Mouse (Mus musculus) intestine, embryonic 14.5 days (tissue): Measurements from ENCODE around the gene Rdh7. TPM values are rescaled to one million over a fixed set of nuclear protein-coding genes. Genes with fewer than 3 reads are reported as not detected.
"Not testable (repeated sequence)": the region's sequence is repeated elsewhere in the genome, so short reads cannot be mapped to it uniquely, and the experiment has no call there.

Source experiments
- ATAC-seq: fragments of 200-750 bp; cut with Nextera tagmentation; replicated peaks from 2 replicates; pipeline ENCODE4 v1.8.0; 2017; ENCODE audit warnings: low read depth, moderate number of reproducible peaks, moderate TSS enrichment, moderate library complexity; ENCODE audit not compliant: low FRiP score, low TSS enrichment
- DNase-seq: peaks from one replicate; pipeline ENCODE4 v3.0.0-alpha.2; 2018; ENCODE audit warnings: low spot score
- H3K27ac ChIP-seq: fragments of 300-500 bp; sonication (generic); 2 replicates; pipeline ENCODE4 v1.5.1; 2014; ENCODE audit warnings: low read depth, mild to moderate bottlenecking, control low read depth
- H3K27me3 ChIP-seq: fragments of 300-500 bp; sonication (generic); replicated peaks from 2 replicates; pipeline ENCODE4 v1.6.1; 2014; ENCODE audit warnings: low read length, control low read depth; ENCODE audit not compliant: control insufficient read depth, insufficient read depth
- H3K36me3 ChIP-seq: fragments of 300-500 bp; sonication (generic); 2 replicates; pipeline ENCODE4 v1.6.1; 2014; ENCODE audit warnings: low read length, control low read depth; ENCODE audit not compliant: control insufficient read depth, insufficient read depth
- H3K4me1 ChIP-seq: fragments of 300-500 bp; sonication (generic); replicated peaks from 2 replicates; pipeline ENCODE4 v1.6.1; 2014; ENCODE audit warnings: low read length, control low read depth, mixed read lengths; ENCODE audit not compliant: control insufficient read depth, insufficient read depth
- H3K4me2 ChIP-seq: fragments of 300-500 bp; sonication (generic); 2 replicates; pipeline ENCODE4 v1.6.1; 2014; ENCODE audit warnings: low read length
- H3K4me3 ChIP-seq: fragments of 300-500 bp; sonication (generic); 2 replicates; pipeline ENCODE4 v1.5.1; 2014; ENCODE audit warnings: low read depth, low read length, control low read depth, mixed read lengths
- H3K9ac ChIP-seq: fragments of 300-500 bp; sonication (generic); 2 replicates; pipeline ENCODE4 v1.6.1; 2014; ENCODE audit warnings: mild to moderate bottlenecking, low read length
- H3K9me3 ChIP-seq: fragments of 300-500 bp; sonication (generic); 2 replicates; pipeline ENCODE4 v1.6.1; 2016; ENCODE audit warnings: low read length, control low read depth; ENCODE audit not compliant: control insufficient read depth
- WGBS: fragments of 180-500 bp; shearing (Covaris S2); extraction: QIAGEN DNeasy Blood & Tissue Kit; methylation state at CpG from one replicate; pipeline ENCODE4 v1.1.7; 2014; 5-methylcytosine and 5-hydroxymethylcytosine counted together
- polyA plus RNA-seq: library from polyadenylated mRNA; unstranded; fragments of >200 nt; fragmentation: Nextera tagmentation; extraction: Ambion mirVana; gene quantifications from 2 replicates; pipeline ENCODE4 v1.2.1, GENCODE M21; 2014

Gene Rdh7
- polyA plus RNA-seq, 1 experiment from 2014 or later, result 0.14 TPM

DNA sequence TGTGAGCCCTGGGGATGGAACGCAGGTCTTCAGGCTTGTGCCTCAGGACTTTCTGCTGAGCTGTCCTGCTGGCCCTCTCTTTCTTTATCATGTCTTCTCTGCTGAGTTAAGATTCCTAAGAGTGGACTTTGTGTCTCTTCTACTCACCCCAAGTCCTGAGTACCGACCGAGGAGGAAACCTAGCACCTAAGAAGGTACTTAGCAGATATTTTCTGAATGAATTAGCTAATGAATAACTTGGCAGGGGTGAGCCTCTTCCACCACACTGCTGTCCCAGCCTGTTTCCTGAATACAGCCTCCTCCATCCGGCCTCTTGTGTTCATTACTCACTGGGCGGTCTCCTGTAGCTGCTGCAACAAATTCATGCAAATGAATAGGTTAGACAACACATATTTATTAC is 11.2 kb upstream of the Rdh7 start:
- Histone ChIP-seq H3K9me3 (no peaks in the 10 kb centered on the region), H3K4me2 (no peak overlapping the region), H3K4me3 (no peak overlapping the region), H3K27me3 (no peaks in the 10 kb centered on the region), H3K9ac (no peak overlapping the region), H3K4me1 (no peaks in the 10 kb centered on the region), H3K27ac (no peak overlapping the region), H3K36me3 (no peaks in the 10 kb centered on the region)
- DNase-seq, result no peak
- ATAC-seq, result no peak
- 68% methylated on average over 5 of the region's 5 CpGs for WGBS

DNA sequence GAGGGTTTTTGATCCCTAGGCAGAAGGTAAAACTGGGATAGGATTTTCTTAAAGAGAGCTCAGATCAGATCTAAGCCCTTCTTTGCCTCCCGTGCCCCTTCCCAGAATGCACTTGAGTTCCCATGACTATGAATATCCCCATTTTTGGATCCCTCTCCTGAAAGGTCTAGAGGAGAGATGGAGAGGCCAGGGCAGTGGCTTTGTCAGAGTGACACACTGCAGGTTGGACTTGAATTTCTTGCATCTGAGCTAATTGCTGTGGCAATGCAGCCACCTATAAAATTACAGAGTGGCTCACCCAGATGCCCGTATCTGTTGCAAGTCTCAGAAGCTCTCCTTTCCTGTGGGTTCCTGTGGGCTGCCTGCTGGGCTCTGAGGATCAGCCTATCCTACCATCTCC is 9.6 kb upstream of the Rdh7 start, which contains the start of gene Sdr9c7:
TSS of gene Sdr9c7 (plus strand) at position 301 of the 400 bp plus-strand sequence.
- no peak for DNase-seq
- Histone ChIP-seq H3K4me1 (no peaks in the 10 kb centered on the region), H3K27ac (no peak within 1 kb of the TSS), H3K9me3 (no peaks in the 10 kb centered on the region), H3K4me2 (no peak within 1 kb of the TSS), H3K4me3 (no peak within 1 kb of the TSS), H3K9ac (no peak within 1 kb of the TSS), H3K36me3 (no peaks in the 10 kb centered on the region), H3K27me3 (no peaks in the 10 kb centered on the region)
- no peak for ATAC-seq
- 87% methylated on average over 2 of the region's 2 CpGs for WGBS

DNA sequence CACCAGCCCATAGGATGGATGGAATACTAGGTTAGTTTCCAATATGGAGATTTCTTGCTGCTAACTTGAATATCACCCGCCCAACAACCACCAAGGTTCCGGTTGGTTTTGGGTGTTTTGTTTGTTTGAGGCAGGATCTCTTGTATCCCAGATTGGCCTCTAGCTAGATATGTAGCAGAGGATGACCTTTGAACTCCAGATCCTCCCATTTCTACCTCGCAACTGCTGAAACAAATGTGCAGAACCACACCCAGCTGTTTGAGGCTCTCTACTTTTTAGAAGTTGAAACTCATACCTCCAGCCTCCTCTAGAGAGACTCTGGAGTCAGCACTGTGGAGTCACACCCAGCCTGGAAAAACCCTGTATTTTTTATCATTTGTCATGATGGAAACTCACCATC is 8.9 kb upstream of the Rdh7 start:
- no peak for DNase-seq
- Histone ChIP-seq H3K9me3 (no peaks in the 10 kb centered on the region), H3K4me3 (no peak overlapping the region), H3K4me2 (no peak overlapping the region), H3K36me3 (no peaks in the 10 kb centered on the region), H3K27ac (no peak overlapping the region), H3K4me1 (no peaks in the 10 kb centered on the region), H3K9ac (no peak overlapping the region), H3K27me3 (no peaks in the 10 kb centered on the region)
- ATAC-seq, result no peak
- WGBS, result 73% methylated on average over 3 of the region's 3 CpGs

DNA sequence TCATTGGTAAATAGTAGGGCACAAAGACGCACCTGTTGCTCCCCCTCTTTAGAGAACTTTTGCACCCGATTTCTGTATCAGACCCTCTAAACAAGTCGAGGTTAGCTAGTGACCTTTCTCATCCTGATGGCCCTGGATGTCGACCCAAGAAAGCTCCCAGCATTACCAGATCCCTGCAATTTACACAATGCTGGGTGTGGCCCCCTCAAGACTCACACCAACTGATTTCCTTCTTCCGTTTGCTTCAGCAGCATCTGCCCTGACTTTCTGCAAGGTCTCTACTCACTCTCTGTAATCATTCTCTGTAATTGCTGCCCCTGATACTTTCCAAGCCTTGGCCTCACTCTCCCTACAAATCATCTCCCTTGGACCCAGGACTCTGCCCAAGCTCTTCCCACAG is 8.1 kb upstream of the Rdh7 start:
- ATAC-seq (no peak), DNase-seq (no peak)
- H3K27me3 ChIP-seq, result no peaks in the 10 kb centered on the region
- 51% methylated on average over 5 of the region's 5 CpGs for WGBS
- H3K9ac ChIP-seq, result no peak overlapping the region
- H3K4me1 ChIP-seq, result no peaks in the 10 kb centered on the region
- no peak overlapping the region for H3K4me2 ChIP-seq
- no peak overlapping the region for H3K27ac ChIP-seq
- H3K4me3 ChIP-seq, result no peak overlapping the region
- H3K9me3 ChIP-seq, result no peaks in the 10 kb centered on the region
- H3K36me3 ChIP-seq, result no peaks in the 10 kb centered on the region

DNA sequence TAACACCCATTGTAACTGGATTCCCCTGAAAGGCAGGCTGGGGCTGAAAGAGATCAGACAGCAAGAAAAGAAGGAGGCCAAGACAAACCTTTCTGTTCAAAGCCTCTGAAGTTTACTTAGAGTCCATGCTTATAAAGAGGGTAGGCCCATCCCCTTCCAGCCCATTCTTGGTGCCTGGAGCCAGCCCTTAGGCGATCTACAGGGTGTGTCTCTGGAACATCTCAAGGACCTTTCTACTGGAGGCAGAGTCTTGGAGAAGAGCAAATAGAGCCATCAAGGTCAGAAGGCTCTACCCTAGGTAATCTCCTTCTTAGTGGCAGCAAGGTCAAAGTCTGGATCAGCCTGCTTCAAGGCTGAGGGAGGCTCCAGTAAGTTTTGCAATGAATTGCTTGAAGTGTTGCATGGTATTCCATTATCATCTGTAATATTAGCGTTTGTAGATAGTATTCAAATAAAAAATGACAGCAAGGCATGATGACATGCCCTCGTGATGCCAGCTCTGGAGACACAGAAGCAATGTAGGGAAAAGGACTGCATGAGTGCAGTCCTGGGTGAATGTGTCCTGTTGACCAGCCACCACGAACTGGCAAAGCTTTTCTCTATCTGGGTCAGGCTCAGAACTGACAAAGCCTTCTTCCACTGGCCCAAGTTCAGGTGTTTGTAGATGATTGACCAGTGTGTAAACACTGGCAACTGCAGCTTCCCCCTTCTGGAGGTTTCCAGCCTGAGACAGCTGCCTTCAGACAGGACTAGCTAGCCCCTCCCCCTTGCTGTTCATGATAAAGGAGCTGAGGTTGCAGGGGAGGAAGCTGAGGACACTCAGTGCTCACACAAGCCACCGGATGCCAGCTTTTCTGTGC is 4.8 kb upstream of the Rdh7 start:
- not testable (repeated sequence) for H3K9me3 ChIP-seq, H3K4me1 ChIP-seq, H3K27me3 ChIP-seq, H3K36me3 ChIP-seq, H3K4me3 ChIP-seq, H3K4me2 ChIP-seq, H3K9ac ChIP-seq
- DNase-seq, result peak; percentile 68
- peak; percentile 94 for ATAC-seq
- H3K27ac ChIP-seq, result peak overlapping the region; percentile 39
- 49% methylated on average over 5 of the region's 5 CpGs for WGBS

DNA sequence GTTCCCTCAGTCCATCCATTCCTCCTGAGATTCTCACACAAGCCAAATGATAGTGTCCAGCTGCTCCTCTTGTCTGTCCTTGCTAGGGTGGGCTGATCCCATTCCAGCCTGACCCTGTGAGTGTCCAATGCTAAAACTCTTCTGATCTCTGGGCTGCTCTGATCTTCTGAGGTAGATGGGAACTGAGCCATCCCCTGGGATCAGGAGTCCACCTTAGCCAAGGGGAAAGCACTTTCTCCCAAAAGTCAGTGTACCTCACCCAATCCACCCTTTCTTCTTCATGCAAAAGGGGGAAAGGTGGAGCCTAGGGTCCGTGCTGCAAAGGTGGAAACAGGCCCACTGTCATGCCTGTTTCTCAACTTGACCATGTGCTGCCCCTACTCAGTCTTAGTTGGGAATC is 2.9 kb upstream of the Rdh7 start:
- 93% methylated on average over 1 of the region's 1 CpGs for WGBS
- no peaks in the 10 kb centered on the region for H3K27me3 ChIP-seq
- ATAC-seq (no peak), DNase-seq (no peak)
- no peaks in the 10 kb centered on the region for H3K4me1 ChIP-seq
- no peak overlapping the region for H3K4me2 ChIP-seq
- H3K9me3 ChIP-seq, result no peaks in the 10 kb centered on the region
- H3K27ac ChIP-seq, result no peak overlapping the region
- no peak overlapping the region for H3K4me3 ChIP-seq
- H3K9ac ChIP-seq, result no peak overlapping the region
- H3K36me3 ChIP-seq, result no peaks in the 10 kb centered on the region

DNA sequence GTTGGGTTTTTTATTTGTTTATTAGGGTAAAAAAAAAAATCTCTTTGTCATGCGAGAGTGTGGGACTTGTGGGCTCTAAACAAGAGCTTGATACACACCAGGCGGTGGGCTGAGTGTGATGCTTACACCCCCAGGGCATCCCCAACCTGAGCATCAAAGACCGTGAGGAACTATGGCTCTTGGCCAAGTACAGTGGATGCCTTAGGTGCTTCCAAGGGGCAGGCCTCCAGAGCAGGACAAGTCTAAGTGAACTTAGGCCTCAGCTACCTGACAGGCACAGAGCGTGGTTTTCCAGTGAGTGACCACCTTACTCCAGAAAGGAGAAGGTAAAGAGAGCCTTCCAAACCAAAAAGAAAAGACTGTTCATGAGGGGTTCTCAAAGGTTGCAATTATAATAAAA is 1.6 kb downstream of the Rdh7 start:
- ATAC-seq (no peak), DNase-seq (no peak)
- H3K9me3 ChIP-seq, result no peaks in the 10 kb centered on the region
- H3K27me3 ChIP-seq, result no peaks in the 10 kb centered on the region
- no peak overlapping the region for H3K4me3 ChIP-seq
- H3K4me1 ChIP-seq, result no peaks in the 10 kb centered on the region
- no peak overlapping the region for H3K4me2 ChIP-seq
- no peaks in the 10 kb centered on the region for H3K36me3 ChIP-seq
- WGBS, result 85% methylated on average over 4 of the region's 4 CpGs
- H3K27ac ChIP-seq, result no peak overlapping the region
- H3K9ac ChIP-seq, result no peak overlapping the region

DNA sequence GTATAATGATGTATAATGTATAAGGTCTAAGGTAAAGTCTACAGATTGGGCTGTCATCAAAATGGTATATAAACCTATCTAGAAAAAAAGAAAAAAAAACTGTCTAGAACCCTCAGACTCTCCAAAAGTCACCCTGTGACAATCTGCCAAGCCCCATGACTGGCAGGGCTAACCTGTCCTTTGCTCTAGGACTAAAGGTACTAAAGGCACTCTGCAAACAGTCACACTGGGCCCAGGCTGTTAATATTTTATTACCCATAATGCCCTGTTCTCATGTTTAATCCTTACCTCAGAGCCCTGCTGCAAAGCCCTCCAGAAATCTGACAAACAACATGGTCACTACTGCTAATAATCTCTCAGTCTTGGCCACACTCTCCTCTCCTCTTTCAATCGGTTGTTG is 2.1 kb downstream of the Rdh7 start:
- DNase-seq, result no peak
- Histone ChIP-seq H3K4me1 (no peaks in the 10 kb centered on the region), H3K9ac (no peak overlapping the region), H3K4me3 (no peak overlapping the region), H3K27me3 (no peaks in the 10 kb centered on the region), H3K4me2 (no peak overlapping the region), H3K27ac (no peak overlapping the region), H3K36me3 (no peaks in the 10 kb centered on the region), H3K9me3 (no peaks in the 10 kb centered on the region)
- 67% methylated on average over 1 of the region's 1 CpGs for WGBS
- ATAC-seq, result no peak

DNA sequence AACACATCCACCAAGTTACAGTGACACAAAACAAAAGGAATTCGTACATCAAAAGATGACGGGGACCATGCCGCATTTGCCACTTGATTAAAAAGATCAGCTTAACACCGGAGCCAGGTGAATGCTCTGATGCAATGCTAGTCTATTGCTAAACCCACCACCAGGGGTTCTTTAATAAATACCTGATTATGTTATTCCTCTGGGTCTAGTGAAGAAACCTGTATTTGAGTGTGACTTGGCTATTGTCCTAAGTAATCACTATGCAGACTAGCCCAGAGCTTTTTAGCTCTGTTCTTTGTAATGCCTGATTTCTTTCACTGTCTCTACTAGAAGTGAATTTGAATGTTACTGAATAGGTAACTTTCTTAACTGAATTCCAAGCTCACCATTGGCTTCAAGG is 7.6 kb downstream of the Rdh7 start:
- DNase-seq (no peak), ATAC-seq (no peak)
- Histone ChIP-seq H3K4me1 (peaks cover 5% of the 10 kb centered on the region; the same call in 1 of the 2 replicates), H3K36me3 (no peaks in the 10 kb centered on the region), H3K27ac (no peak overlapping the region), H3K9ac (no peak overlapping the region), H3K9me3 (no peaks in the 10 kb centered on the region), H3K4me2 (no peak overlapping the region), H3K27me3 (no peaks in the 10 kb centered on the region), H3K4me3 (no peak overlapping the region)
- 94% methylated on average over 4 of the region's 4 CpGs for WGBS
